Mouse (Mus musculus): ENCODE measurements at regions not wholly inside any gene's neighbourhood (a gene's known extent, or its start where the extent isn't known, plus 50 kb on each side); places are given as distances from the start of the nearest gene placed in this dataset.

DNA sequence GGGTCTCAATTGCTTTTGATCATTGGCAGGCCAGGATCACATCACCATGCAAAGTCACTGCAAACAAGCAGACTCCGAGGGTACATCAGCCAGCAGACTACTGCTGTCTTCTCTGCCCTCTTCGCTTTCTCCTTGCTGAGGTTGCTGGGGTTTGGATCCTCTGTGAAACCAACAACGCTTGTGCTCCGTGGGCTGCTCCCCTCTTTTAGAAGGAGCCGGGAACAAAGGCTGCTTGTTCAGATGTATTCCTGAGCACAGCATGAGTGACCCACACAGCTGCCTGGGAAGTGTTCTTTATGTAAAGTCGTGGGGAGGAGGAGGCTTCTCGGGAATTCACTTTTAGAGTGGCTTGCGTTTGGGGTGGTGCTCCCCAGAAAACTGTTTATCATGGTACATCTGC is 134.7 kb downstream of the Snx10 start:
- TF ChIP-seq CTCF (IDR thresholded peaks at IDR 0.05; ENCODE audit: low read depth, low read length) (no peak), POLR2A (IDR thresholded peaks at IDR 0.05; ENCODE audit: borderline replicate concordance, low read depth, low read length) (no peak)

Measured in bone marrow macrophage, adult 2 months (primary cell).